ENCODE assay signal across 18 mouse cellular contexts in genomic region chr12:85736203-85736602, GRCm38 (mm10). TPM values are rescaled to one million over a fixed set of nuclear protein-coding genes. Genes with fewer than 3 reads are reported as not detected.
DNase-seq lines count a peak whose midpoint lies in the region; ATAC-seq and TF ChIP-seq lines count a peak whose summit lies in the region.
"Had no signal": no experiment of that assay in that cellular context is flagged by ENCODE, and none has a peak within 500 bp of the region (broad histone marks: within the 10 kb centered on the region; RNA-seq: fewer than 3 reads in every experiment).

No protein-coding gene starts in this region.

- WGBS in embryonic facial prominence, embryonic 14.5 days: 68% methylated on average over 2 of the region's 2 CpGs
- WGBS in embryonic facial prominence, embryonic 10.5 days: 72% methylated on average over 2 of the region's 2 CpGs
- WGBS in kidney, embryonic 16.5 days: 59% methylated on average over 2 of the region's 2 CpGs

- H3K4me1 ChIP-seq in embryonic facial prominence, embryonic 14.5 days (ENCODE audit: control insufficient read depth, insufficient read depth, low read length): no peaks in the 10 kb centered on the region
- H3K4me1 ChIP-seq in embryonic facial prominence, embryonic 10.5 days: no peaks in the 10 kb centered on the region
- H3K4me1 ChIP-seq in kidney, embryonic 16.5 days (ENCODE audit: insufficient read depth, low read length): no peaks in the 10 kb centered on the region
- H3K4me1 ChIP-seq: forebrain, embryonic 13.5 days; limb, embryonic 12.5 days; liver, embryonic 15.5 days; neural tube, embryonic 13.5 days had no signal

- no peaks in the 10 kb centered on the region for H3K27me3 ChIP-seq in embryonic facial prominence, embryonic 14.5 days (replicated peaks; ENCODE audit: control insufficient read depth, insufficient read depth, low read length)
- no peaks in the 10 kb centered on the region for H3K27me3 ChIP-seq in embryonic facial prominence, embryonic 10.5 days (replicated peaks; ENCODE audit: low read depth, poor library complexity, severe bottlenecking)
- no peaks in the 10 kb centered on the region; the same call in 1 of the 2 replicates for H3K27me3 ChIP-seq in kidney, embryonic 16.5 days (ENCODE audit: insufficient read depth, low read length)
- H3K27me3 ChIP-seq: forebrain, embryonic 13.5 days; limb, embryonic 12.5 days; liver, embryonic 15.5 days; neural tube, embryonic 13.5 days had no signal

- no peak for ATAC-seq in embryonic facial prominence, embryonic 14.5 days (ENCODE audit: low read depth)
- no peak for ATAC-seq in kidney, embryonic 16.5 days (ENCODE audit: low FRiP score, low TSS enrichment)
- ATAC-seq: CD4-positive, CD25-positive, alpha-beta regulatory T cell, adult 4 months; forebrain, embryonic 13.5 days; hindbrain, postnatal 0 days had no signal

- TF ChIP-seq CTCF in brain, embryonic 14.5 days (IDR thresholded peaks at IDR 0.05; ENCODE audit: borderline replicate concordance, extremely low read depth, insufficient read depth, insufficient read length): no peak

- H3K36me3 ChIP-seq in embryonic facial prominence, embryonic 14.5 days (ENCODE audit: control insufficient read depth, insufficient read depth, low read length): no peaks in the 10 kb centered on the region
- no peaks in the 10 kb centered on the region for H3K36me3 ChIP-seq in embryonic facial prominence, embryonic 10.5 days (replicated peaks)
- H3K36me3 ChIP-seq in kidney, embryonic 16.5 days (ENCODE audit: insufficient read depth, low read length): no peaks in the 10 kb centered on the region
- H3K36me3 ChIP-seq: limb, embryonic 12.5 days; liver, embryonic 15.5 days; neural tube, embryonic 13.5 days had no signal

- H3K9me3 ChIP-seq in embryonic facial prominence, embryonic 14.5 days (ENCODE audit: control insufficient read depth, low read length): no peaks in the 10 kb centered on the region
- H3K9me3 ChIP-seq in embryonic facial prominence, embryonic 10.5 days: no peaks in the 10 kb centered on the region
- H3K9me3 ChIP-seq in kidney, embryonic 16.5 days (ENCODE audit: low read length): no peaks in the 10 kb centered on the region
- H3K9me3 ChIP-seq: forebrain, embryonic 13.5 days; limb, embryonic 12.5 days; liver, embryonic 15.5 days; neural tube, embryonic 13.5 days had no signal

- no peak overlapping the region for H3K4me2 ChIP-seq in embryonic facial prominence, embryonic 14.5 days (ENCODE audit: low read depth, low read length)
- no peak overlapping the region for H3K4me2 ChIP-seq in kidney, embryonic 16.5 days (replicated peaks; ENCODE audit: low read depth, low read length)
- H3K4me2 ChIP-seq: forebrain, embryonic 13.5 days; heart, embryonic 11.5 days; limb, embryonic 12.5 days; liver, embryonic 15.5 days; neural tube, embryonic 13.5 days had no signal

- no peak overlapping the region for H3K9ac ChIP-seq in embryonic facial prominence, embryonic 14.5 days (ENCODE audit: low read depth, low read length)
- H3K9ac ChIP-seq in kidney, embryonic 16.5 days (replicated peaks; ENCODE audit: low read length): no peak overlapping the region
- H3K9ac ChIP-seq: forebrain, embryonic 13.5 days; limb, embryonic 12.5 days; liver, embryonic 15.5 days; neural tube, embryonic 13.5 days had no signal

- peak; percentile 18 for DNase-seq in embryonic facial prominence, embryonic 14.5 days (ENCODE audit: low spot score)
- DNase-seq in embryonic facial prominence, embryonic 10.5 days (ENCODE audit: low spot score): no peak
- peak; percentile 71 for DNase-seq in kidney, postnatal 10 days
- DNase-seq in 3T3-L1 (ENCODE audit: low read depth, low spot score): peak; percentile 31
- peak; percentile 25 for DNase-seq in brain, embryonic 14.5 days (ENCODE audit: low read depth)
- DNase-seq in thymus, postnatal 25 days: no peak
- DNase-seq in thymus, postnatal 14 days: no peak
- DNase-seq: cerebellum, adult 18-20 months; heart, postnatal 36 days; thymus, adult 18-20 months had no signal

- H3K4me3 ChIP-seq in embryonic facial prominence, embryonic 14.5 days (ENCODE audit: low read depth, low read length): no peak overlapping the region
- no peak overlapping the region for H3K4me3 ChIP-seq in embryonic facial prominence, embryonic 10.5 days
- H3K4me3 ChIP-seq in kidney, embryonic 16.5 days (ENCODE audit: low read length): no peak overlapping the region
- H3K4me3 ChIP-seq: forebrain, embryonic 13.5 days; limb, embryonic 12.5 days; liver, embryonic 15.5 days; neural tube, embryonic 13.5 days had no signal

- H3K27ac ChIP-seq in embryonic facial prominence, embryonic 14.5 days (replicated peaks; ENCODE audit: low read depth, low read length): no peak overlapping the region
- H3K27ac ChIP-seq in embryonic facial prominence, embryonic 10.5 days (replicated peaks): no peak overlapping the region
- no peak overlapping the region for H3K27ac ChIP-seq in kidney, embryonic 16.5 days (ENCODE audit: low read length)
- H3K27ac ChIP-seq: forebrain, embryonic 13.5 days; hindbrain, postnatal 0 days; limb, embryonic 12.5 days; liver, embryonic 15.5 days; neural tube, embryonic 13.5 days had no signal

- TF ChIP-seq POLR2A in brain, embryonic 14.5 days (IDR thresholded peaks at IDR 0.05; ENCODE audit: borderline replicate concordance, extremely low read depth, insufficient read depth, insufficient read length, poor library complexity, severe bottlenecking): no peak

RNA-seq across cellular contexts. Expression of gene Flvcr2, which starts 10.1 kb away (rescaled TPM):
- polyA plus RNA-seq in embryonic facial prominence, embryonic 14.5 days (2014; fragmentation: Nextera tagmentation; extraction: Ambion mirVana): 2.7 and 2.8 TPM in 2 replicates
- polyA plus RNA-seq in embryonic facial prominence, embryonic 10.5 days (2016; fragmentation: Nextera tagmentation; extraction: Ambion mirVana): 0.74 and 0.88 TPM in 2 replicates
- polyA plus RNA-seq in kidney, embryonic 16.5 days (2015; fragmentation: Nextera tagmentation; extraction: Ambion mirVana): 6.2 and 7.1 TPM in 2 replicates
- 3.9 and 4.5 TPM in 2 replicates for polyA plus RNA-seq in brain, embryonic 14.5 days (2012; rRNA removed)

RNA-seq across cellular contexts. Expression of gene Batf, which starts 49.7 kb away (rescaled TPM):
- 7.3 and 8.3 TPM in 2 replicates for polyA plus RNA-seq in embryonic facial prominence, embryonic 14.5 days (2014; fragmentation: Nextera tagmentation; extraction: Ambion mirVana)
- polyA plus RNA-seq in embryonic facial prominence, embryonic 10.5 days (2016; fragmentation: Nextera tagmentation; extraction: Ambion mirVana): 2.4 and 2.6 TPM in 2 replicates
- 3.9 TPM in 2 replicates for polyA plus RNA-seq in kidney, embryonic 16.5 days (2015; fragmentation: Nextera tagmentation; extraction: Ambion mirVana)
- polyA plus RNA-seq in brain, embryonic 14.5 days (2012; rRNA removed): 1.1 and 1.3 TPM in 2 replicates

Comparison
In these comparisons a context has a peak if more than half of its experiments do, and no peak if none do; other contexts are left out.
1. DNase-seq: peak in embryonic facial prominence, embryonic 14.5 days (single experiment), kidney, postnatal 10 days (single experiment), 3T3-L1 (single experiment) and brain, embryonic 14.5 days (single experiment); none in embryonic facial prominence, embryonic 10.5 days (single experiment), thymus, postnatal 25 days (single experiment) and thymus, postnatal 14 days (single experiment).